Mouse (Mus musculus): ENCODE results near the gene Elp4.

DNA sequence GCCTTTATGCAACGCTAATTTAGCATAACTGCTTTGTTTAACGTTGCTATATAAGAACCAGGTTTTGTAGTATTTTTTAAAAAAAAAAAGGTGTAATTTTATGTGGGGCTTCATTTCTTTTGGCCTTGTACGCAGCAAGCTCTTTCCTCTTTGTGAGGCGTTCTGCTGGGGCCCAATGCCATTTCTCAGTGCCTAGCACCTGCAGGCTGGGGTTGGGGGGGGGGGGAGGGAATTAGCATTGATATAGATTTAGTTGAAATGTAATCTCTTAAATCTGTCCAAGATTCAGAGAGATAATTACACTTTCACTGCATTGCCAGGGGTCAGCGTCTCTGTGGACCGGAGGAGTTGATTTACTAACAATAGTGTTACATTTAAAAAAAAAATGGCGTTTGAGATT, 241.8 kb downstream of the Elp4 start:
- TF ChIP-seq CTCF (IDR thresholded peaks at IDR 0.05; ENCODE audit: extremely low read depth, insufficient read depth, insufficient read length, insufficient replicate concordance) (no peak), POLR2A (IDR thresholded peaks at IDR 0.05; ENCODE audit: low read depth, low read length) (no peak)

Measured in spleen, adult 2 months (tissue).